Mouse (Mus musculus) heart, adult 2 months (tissue): ENCODE results near the gene Ppp3ca.

Source experiments
- CTCF ChIP-seq: fragments of 200-600 bp; IDR thresholded peaks from 2 replicates; pipeline ENCODE4 v1.8.1; 2022; ENCODE audit warnings: antibody characterized with exemption, mild to moderate bottlenecking, moderate library complexity
- POLR2A ChIP-seq: fragments of 200-500 bp; IDR thresholded peaks from 2 replicates; pipeline ENCODE4 v1.6.1; 2011; ENCODE audit warnings: mild to moderate bottlenecking, low read depth, low read length, control low read depth; ENCODE audit not compliant: insufficient read depth

DNA sequence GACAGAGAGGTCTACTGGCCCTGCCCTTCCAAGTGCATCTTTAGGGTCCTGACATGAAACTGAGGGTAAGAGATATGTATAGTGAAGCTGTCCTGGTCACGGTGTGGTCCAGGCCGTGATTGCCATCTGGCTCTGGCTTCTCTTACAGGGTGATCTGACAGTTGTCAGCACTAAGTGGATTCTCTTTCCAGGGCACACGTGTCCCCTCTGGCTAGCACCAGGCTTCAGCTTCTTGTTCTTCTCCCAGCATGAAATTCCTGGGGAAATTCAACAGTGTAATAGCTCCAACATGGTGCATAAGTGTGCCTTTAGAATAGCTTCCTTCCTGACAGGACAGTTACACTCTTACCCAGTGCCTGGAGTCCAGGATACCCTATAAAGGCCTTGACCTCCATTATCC lies 222.2 kb downstream of the Ppp3ca start:
- no peak for TF ChIP-seq CTCF
- TF ChIP-seq POLR2A, result no peak
